Mouse (Mus musculus) forebrain, postnatal 0 days (tissue): ENCODE data around the gene Abr. TPM values are rescaled to one million over a fixed set of nuclear protein-coding genes. Genes with fewer than 3 reads are reported as not detected.

ENCODE experiments used
- ATAC-seq: fragments of 200-750 bp; cut with Nextera tagmentation; 2 replicates; pipeline ENCODE4 v1.8.0; 2017; ENCODE audit warnings: mild to moderate bottlenecking, moderate library complexity
- DNase-seq: peaks from one replicate; pipeline ENCODE4 v3.0.0-alpha.2; 2015
- H3K27ac ChIP-seq: fragments of 300-500 bp; sonication (generic); 2 replicates; pipeline ENCODE4 v1.5.1; 2014; ENCODE audit warnings: low read depth, mild to moderate bottlenecking, antibody characterized with exemption, low read length, moderate library complexity, mixed read lengths
- H3K27me3 ChIP-seq: fragments of 300-500 bp; sonication (generic); 2 replicates; pipeline ENCODE4 v1.6.1; 2014; ENCODE audit warnings: mild to moderate bottlenecking, low read length, mixed read lengths; ENCODE audit not compliant: insufficient read depth
- H3K36me3 ChIP-seq: fragments of 300-500 bp; sonication (generic); 2 replicates; pipeline ENCODE4 v1.6.1; 2014; ENCODE audit warnings: mild to moderate bottlenecking, moderate library complexity; ENCODE audit not compliant: insufficient read depth
- H3K4me1 ChIP-seq: fragments of 300-500 bp; sonication (generic); 2 replicates; pipeline ENCODE4 v1.6.1; 2014; ENCODE audit warnings: antibody characterized with exemption; ENCODE audit not compliant: insufficient read depth
- H3K4me2 ChIP-seq: fragments of 300-500 bp; sonication (generic); 2 replicates; pipeline ENCODE4 v1.6.1; 2014; ENCODE audit warnings: low read depth, mild to moderate bottlenecking, moderate library complexity
- H3K4me3 ChIP-seq: fragments of 300-500 bp; sonication (generic); 2 replicates; pipeline ENCODE4 v1.5.1; 2014; ENCODE audit warnings: low read depth, low read length, mixed read lengths
- H3K9ac ChIP-seq: fragments of 300-500 bp; sonication (generic); 2 replicates; pipeline ENCODE4 v1.6.1; 2014; ENCODE audit warnings: mild to moderate bottlenecking
- H3K9me3 ChIP-seq: fragments of 300-500 bp; sonication (generic); 2 replicates; pipeline ENCODE4 v1.6.1; 2016; ENCODE audit warnings: low read length
- CTCF ChIP-seq: sonication (generic); IDR thresholded peaks from 2 replicates; pipeline ENCODE4 v1.5.1; 2016; ENCODE audit warnings: antibody characterized with exemption, control low read depth, low read depth
- WGBS: fragments of 180-500 bp; shearing (Covaris S2); extraction: QIAGEN DNeasy Blood & Tissue Kit; methylation state at CpG from one replicate; pipeline ENCODE4 v1.1.7; 2014; 5-methylcytosine and 5-hydroxymethylcytosine counted together
- polyA plus RNA-seq: library from polyadenylated mRNA; unstranded; fragments of >200 nt; fragmentation: Nextera tagmentation; extraction: Ambion mirVana; gene quantifications from 2 replicates; pipeline ENCODE4 v1.2.1, GENCODE M21; 2015
- total RNA-seq: library from RNA; depleted of rRNA; stranded (reverse); fragments of >200 nt; gene quantifications from 2 replicates; pipeline ENCODE4 v1.2.3, GENCODE M21; 2014; rRNA removed

The Abr gene
- total and polyA plus RNA-seq, 2 experiments from 2014 or later: 110 to 262 TPM

DNA sequence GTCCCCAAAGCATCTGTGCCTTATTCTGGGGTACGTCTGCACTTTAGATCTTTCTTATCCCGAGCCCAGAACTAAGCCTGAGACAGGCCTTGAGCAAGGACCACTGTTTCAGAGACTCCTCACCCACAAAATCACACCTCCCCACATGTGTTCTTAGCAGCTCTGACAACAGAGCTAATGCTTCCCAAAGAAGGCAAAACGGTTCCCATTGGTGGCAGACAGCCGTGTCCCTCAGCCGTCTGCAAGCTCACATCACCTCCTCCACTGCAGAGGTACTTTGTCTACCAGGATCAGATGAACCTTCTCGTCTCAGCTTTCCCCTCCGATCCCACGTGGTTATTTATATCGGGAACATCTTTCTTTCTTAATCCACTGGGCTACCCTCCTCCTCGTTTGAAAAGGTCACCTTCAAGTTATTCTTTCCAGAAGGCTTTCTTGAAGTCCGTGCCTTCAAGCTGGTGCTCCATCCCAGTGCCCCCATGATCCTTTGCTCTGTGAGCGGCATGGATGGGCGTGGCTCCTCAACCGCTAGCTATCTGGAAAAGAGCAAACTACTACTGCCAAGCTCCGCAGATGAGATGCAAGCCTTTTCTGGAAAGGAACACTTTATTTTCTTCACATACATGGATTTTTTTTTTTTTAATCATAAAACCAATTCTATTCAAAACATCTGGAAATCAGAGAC lies 240.8 kb downstream of the Abr start:
- TF ChIP-seq CTCF: no peak
- Histone ChIP-seq H3K36me3 (no peaks in the 10 kb centered on the region), H3K4me1 (no peaks in the 10 kb centered on the region), H3K27ac (no peak overlapping the region), H3K4me3 (no peak overlapping the region), H3K9me3 (no peaks in the 10 kb centered on the region), H3K9ac (no peak overlapping the region), H3K27me3 (no peaks in the 10 kb centered on the region; the same call in 1 of the 2 replicates), H3K4me2 (no peak overlapping the region)
- 83% methylated on average over 15 of the region's 15 CpGs for WGBS
- DNase-seq (no peak), ATAC-seq (no peak)

DNA sequence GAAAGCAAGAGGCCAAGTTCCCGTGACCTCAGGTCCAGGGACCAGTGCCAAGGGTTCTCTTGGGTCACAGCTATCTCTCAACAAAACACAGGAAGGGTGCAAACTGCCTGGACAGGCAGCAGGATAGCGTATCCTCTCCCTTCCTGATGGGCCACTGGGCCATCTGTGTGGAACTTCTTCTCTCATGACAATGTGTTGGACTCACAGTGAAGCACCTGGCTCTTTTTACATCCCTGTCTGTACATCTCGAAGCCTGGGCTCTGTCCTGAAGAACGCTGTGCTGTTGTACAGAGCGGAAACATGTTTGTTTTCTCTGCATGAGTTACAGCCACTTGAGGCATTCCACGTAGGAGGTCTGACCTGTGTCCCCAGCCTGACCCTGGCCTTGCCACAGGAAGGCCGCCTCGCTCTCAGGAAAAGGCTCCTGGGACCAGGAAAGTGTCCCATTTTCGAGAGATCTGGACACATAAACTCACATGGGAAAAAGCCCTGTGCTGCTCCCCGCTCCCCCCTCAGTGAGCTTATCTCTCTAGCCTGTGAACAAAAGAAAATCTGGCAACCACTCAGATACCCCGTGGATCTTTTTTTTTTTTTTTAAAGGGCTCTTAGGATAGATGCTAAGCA lies 242.1 kb downstream of the Abr start:
- no peak for DNase-seq
- no peak for ATAC-seq
- TF ChIP-seq CTCF: no peak
- WGBS: 48% methylated on average over 11 of the region's 11 CpGs
- no peak overlapping the region for H3K27ac ChIP-seq
- no peak overlapping the region for H3K4me3 ChIP-seq
- H3K27me3 ChIP-seq: no peaks in the 10 kb centered on the region; the same call in 1 of the 2 replicates
- no peak overlapping the region for H3K4me2 ChIP-seq
- no peaks in the 10 kb centered on the region for H3K4me1 ChIP-seq
- no peaks in the 10 kb centered on the region for H3K36me3 ChIP-seq
- H3K9ac ChIP-seq: no peak overlapping the region
- no peaks in the 10 kb centered on the region for H3K9me3 ChIP-seq

GRCm38 (mm10) chr11:76376425-76376824 lies 245.7 kb downstream of the Abr start:
- WGBS: 64% methylated on average over 3 of the region's 3 CpGs
- no peak for DNase-seq
- no peak for TF ChIP-seq CTCF

DNA sequence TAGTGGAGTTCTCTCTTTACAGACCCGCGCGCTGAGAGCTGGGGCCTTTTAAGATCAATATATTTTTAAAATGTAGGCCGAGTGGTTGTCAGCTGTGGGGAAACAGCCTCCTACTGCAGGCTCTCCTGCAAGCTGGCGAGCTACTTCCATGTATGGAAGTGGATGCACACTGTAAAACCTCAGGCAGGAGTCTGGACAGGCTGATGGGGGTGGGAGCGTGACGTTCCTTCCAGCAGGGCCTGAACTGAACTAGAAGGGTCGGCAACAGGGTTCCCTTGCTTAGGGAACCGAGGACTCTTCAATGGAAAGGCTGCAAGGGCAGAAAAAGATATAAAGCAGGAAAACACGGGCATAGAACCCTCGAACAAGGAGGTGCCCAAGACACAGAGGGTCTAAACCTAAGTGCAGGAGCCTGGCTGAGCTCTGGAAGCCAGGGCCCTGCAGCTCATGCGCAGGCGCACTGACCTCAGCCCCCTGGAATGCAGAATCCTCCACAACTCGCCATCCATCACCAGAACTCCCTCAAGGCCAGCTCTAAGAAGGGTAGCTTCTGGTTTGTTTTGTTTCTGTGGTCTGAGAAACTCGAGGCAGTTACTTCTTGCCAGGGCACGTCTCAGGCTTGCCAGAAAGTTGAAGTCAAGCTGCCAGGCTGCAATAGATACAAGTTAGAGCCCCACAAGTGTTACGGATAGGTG lies 247.5 kb downstream of the Abr start:
- H3K27me3 ChIP-seq: no peaks in the 10 kb centered on the region; the same call in 1 of the 2 replicates
- H3K9ac ChIP-seq: no peak overlapping the region
- H3K27ac ChIP-seq: no peak overlapping the region
- no peak for TF ChIP-seq CTCF
- ATAC-seq (no peak), DNase-seq (no peak)
- WGBS: 68% methylated on average over 17 of the region's 17 CpGs
- no peak overlapping the region for H3K4me2 ChIP-seq
- no peaks in the 10 kb centered on the region for H3K9me3 ChIP-seq
- no peak overlapping the region for H3K4me3 ChIP-seq
- no peaks in the 10 kb centered on the region for H3K36me3 ChIP-seq
- H3K4me1 ChIP-seq: no peaks in the 10 kb centered on the region

More at GRCm38 (mm10) chr11:76376425-76376824, 245.7 kb downstream of the Abr start:
- Histone ChIP-seq H3K4me2 (no peak overlapping the region), H3K27ac (no peak overlapping the region), H3K4me3 (no peak overlapping the region), H3K9me3 (no peaks in the 10 kb centered on the region), H3K4me1 (no peaks in the 10 kb centered on the region), H3K36me3 (no peaks in the 10 kb centered on the region), H3K9ac (no peak overlapping the region), H3K27me3 (no peaks in the 10 kb centered on the region; the same call in 1 of the 2 replicates)
- no peak for ATAC-seq

DNA sequence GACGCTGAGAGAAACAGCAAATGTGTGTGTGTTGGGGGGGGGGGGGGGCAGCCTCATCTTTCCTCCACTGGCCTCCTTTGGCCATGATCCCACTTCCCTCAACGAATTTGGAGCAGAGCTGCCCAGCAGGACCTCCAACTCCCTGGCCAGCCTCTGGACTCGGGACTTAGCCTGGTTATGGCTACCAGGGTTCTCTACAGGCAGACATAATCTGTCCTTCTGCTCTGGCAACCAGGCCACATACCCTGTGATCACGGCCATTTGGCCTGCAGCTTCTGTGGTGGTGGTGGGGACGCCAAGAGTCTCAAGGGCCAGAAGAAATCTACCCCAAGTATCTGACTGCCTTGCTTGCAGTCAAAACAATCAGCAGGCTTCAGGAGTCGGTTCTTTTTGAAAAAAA lies 249.6 kb downstream of the Abr start:
- ATAC-seq: no peak
- Histone ChIP-seq H3K9me3 (no peaks in the 10 kb centered on the region), H3K4me3 (no peak overlapping the region), H3K9ac (no peak overlapping the region), H3K4me1 (no peaks in the 10 kb centered on the region), H3K4me2 (no peak overlapping the region), H3K27ac (no peak overlapping the region), H3K27me3 (no peaks in the 10 kb centered on the region; the same call in 1 of the 2 replicates), H3K36me3 (no peaks in the 10 kb centered on the region)
- WGBS: 31% methylated on average over 6 of the region's 6 CpGs
- TF ChIP-seq CTCF: no peak
- DNase-seq: no peak

DNA sequence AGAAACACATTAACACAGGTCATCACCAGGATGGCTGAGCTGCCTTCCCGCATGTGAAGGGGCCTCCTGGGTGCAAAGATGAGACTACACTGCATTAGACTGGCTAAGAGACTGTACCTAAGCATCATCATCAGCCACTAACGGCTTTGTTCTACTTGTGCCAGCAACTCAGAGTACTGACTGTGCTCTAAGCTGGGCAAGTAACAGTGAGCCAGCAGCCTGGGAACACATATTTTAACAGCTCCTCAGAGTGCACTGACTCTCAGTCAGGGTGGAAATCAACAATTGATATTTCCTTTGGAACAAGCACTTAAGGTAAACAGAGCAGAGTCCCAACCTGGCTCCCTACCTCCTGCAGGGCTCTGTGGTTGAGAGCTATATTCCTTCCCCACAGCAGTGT lies 250.0 kb downstream of the Abr start:
- Histone ChIP-seq H3K4me2 (no peak overlapping the region), H3K9ac (no peak overlapping the region), H3K27ac (no peak overlapping the region), H3K36me3 (no peaks in the 10 kb centered on the region), H3K9me3 (no peaks in the 10 kb centered on the region), H3K4me3 (no peak overlapping the region), H3K4me1 (no peaks in the 10 kb centered on the region), H3K27me3 (no peaks in the 10 kb centered on the region; the same call in 1 of the 2 replicates)
- DNase-seq (no peak), ATAC-seq (no peak)
- no peak for TF ChIP-seq CTCF
- WGBS: 64% methylated on average over 2 of the region's 2 CpGs

DNA sequence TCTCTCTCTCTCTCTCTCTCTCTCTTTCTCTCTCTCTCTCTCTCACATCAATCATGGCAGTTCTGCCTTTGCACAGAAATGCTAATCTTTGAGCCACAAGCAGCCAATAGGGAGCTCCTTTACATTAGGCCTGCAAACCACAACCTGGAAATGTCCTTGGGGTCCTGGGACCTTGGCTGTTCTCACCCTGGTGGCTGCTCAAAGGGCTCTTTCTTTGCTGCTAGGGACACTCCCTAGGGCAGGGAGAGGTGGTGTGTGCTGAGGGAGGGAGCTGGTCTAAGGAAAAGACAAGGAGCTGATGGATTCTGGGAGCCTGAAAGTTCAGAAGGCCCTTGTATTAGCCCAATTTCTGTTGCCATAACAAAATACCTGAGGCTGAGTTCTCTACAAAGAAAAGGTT lies 251.6 kb downstream of the Abr start:
- Histone ChIP-seq H3K36me3 (no peaks in the 10 kb centered on the region), H3K27ac (no peak overlapping the region), H3K4me3 (no peak overlapping the region), H3K27me3 (no peaks in the 10 kb centered on the region), H3K4me1 (no peaks in the 10 kb centered on the region), H3K4me2 (no peak overlapping the region), H3K9me3 (no peaks in the 10 kb centered on the region), H3K9ac (no peak overlapping the region)
- no peak for ATAC-seq
- TF ChIP-seq CTCF: no peak
- no peak for DNase-seq

Other genes with a start within 250 kb of the Abr start
- 19.0 and 22.1 TPM in 2 replicates for gene Nxn, start 223.2 kb downstream of the Abr start, total RNA-seq
- 10.7 and 12.7 TPM in 2 replicates for gene Nxn, start 223.2 kb downstream of the Abr start, polyA plus RNA-seq
- 48.6 and 56.6 TPM in 2 replicates for gene Timm22, start 215.4 kb downstream of the Abr start, total RNA-seq
- gene Timm22, start 215.4 kb downstream of the Abr start, polyA plus RNA-seq: 93.2 and 98.2 TPM in 2 replicates
- 0.62 and 0.92 TPM in 2 replicates for gene Bhlha9, start 50.2 kb upstream of the Abr start, total RNA-seq
- 0.97 and 1.8 TPM in 2 replicates for gene Bhlha9, start 50.2 kb upstream of the Abr start, polyA plus RNA-seq
- gene Trarg1, start 57.5 kb upstream of the Abr start, total RNA-seq: 0.19 and 0.38 TPM in 2 replicates
- gene Trarg1, start 57.5 kb upstream of the Abr start, polyA plus RNA-seq: 0.28 and 0.40 TPM in 2 replicates
- gene Gosr1, start 141.3 kb upstream of the Abr start, total RNA-seq: 25.4 and 35.0 TPM in 2 replicates
- 21.5 and 22.0 TPM in 2 replicates for gene Gosr1, start 141.3 kb upstream of the Abr start, polyA plus RNA-seq
- gene Cpd, start 224.7 kb upstream of the Abr start, total RNA-seq: 35.5 and 44.0 TPM in 2 replicates
- gene Cpd, start 224.7 kb upstream of the Abr start, polyA plus RNA-seq: 3.9 and 5.6 TPM in 2 replicates